Mouse (Mus musculus) layer of hippocampus, postnatal 36 days (tissue): ENCODE measurements around the gene Ifi207. TPM values are rescaled to one million over a fixed set of nuclear protein-coding genes. Genes with fewer than 3 reads are reported as not detected.
"Not testable (repeated sequence)": the region's sequence is repeated elsewhere in the genome, so short reads cannot be mapped to it uniquely, and the experiment has no call there.

Experiments used
- DNase-seq, 2 experiments: peaks; one replicate each; pipeline ENCODE4 v3.0.0; 2022
- total RNA-seq, 2 experiments: library from RNA; stranded (reverse); gene quantifications; 2 replicates each; pipeline ENCODE4 v1.2.3; 2021

Ifi207 gene
- under 1 TPM; 0.15 to 0.61 TPM for total RNA-seq

DNA sequence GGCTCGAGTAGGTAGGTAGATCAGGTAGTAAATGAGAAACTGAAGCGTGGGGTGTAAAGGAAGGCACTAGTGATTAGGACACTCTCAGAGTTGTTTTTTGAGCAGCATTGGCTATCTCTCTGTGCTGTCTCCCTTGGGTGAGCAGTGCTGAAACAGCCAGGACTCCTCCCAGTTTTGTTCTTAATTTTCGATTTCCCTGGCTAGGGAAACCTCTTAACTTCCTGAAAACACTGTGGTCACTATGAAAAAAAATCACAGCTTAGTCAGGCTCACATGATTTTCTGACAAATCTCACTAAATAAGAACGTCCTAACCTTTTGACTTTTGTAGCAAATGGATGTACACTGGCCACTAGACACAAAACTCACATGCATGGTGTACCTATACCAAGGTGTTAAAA, at the start of gene Ifi207:
Gene Ifi207 (minus strand): TSS at position 92 of the 400 bp plus-strand sequence.
- no peak for DNase-seq

- DNase-seq: not testable (repeated sequence)
These were observed 31.9 kb upstream of the Ifi207 start for GRCm38 (mm10) chr1:173773457-173773856.

- not testable (repeated sequence) for DNase-seq
These were observed 25.5 kb upstream of the Ifi207 start, which contains the start of gene Ifi204 for GRCm38 (mm10) chr1:173766848-173767617. Ifi204 (minus strand) TSS chr1:173766943.

DNA sequence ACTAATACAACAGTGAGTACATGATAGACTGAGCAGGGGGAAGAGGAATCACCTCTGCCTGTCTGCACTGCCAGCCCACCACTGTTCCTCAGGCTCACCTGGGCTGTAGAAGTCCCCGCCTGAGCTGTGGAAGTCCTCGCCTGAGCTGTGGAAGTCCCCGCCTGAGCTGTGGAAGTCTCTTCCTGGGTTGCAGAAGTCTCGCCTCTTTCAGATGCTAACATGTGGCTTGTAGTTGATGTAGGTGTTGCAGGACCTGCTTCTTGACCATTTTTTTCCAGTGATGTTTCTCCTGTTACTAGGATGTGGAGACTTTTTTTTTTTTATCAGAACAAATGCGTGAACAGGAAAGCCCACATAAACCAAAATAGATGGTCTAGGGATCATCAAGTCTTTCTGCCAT, 18.5 kb upstream of the Ifi207 start:
- not testable (repeated sequence) for DNase-seq

- no peak for DNase-seq
These were observed 715 bp upstream of the Ifi207 start for GRCm38 (mm10) chr1:173742262-173742661.

GRCm38 (mm10) chr1:173740537-173740936, 1.0 kb downstream of the Ifi207 start:
- DNase-seq: no peak

DNA sequence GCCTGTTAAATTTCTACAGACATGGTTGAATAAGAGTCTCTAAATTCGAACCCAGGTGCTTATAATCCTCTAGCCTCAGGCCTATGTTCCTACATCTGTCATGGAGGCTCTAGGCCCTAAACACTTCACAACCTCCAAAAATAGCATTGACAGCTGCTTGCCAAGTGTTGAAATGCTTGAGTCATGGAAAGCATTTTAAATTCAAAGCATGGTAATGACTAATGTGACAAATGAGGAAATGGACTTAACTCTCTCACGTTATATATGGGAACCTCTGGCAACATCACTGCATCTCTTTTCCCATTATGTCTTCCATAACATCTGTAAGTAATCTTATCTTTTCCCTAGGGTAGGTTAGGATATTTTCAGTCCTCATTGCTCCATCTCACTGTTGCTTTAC, 4.6 kb downstream of the Ifi207 start:
- no peak for DNase-seq

GRCm38 (mm10) chr1:173735015-173735414, 6.5 kb downstream of the Ifi207 start:
- DNase-seq: not testable (repeated sequence)

GRCm38 (mm10) chr1:173733219-173733618, 8.3 kb downstream of the Ifi207 start:
- no peak for DNase-seq

DNA sequence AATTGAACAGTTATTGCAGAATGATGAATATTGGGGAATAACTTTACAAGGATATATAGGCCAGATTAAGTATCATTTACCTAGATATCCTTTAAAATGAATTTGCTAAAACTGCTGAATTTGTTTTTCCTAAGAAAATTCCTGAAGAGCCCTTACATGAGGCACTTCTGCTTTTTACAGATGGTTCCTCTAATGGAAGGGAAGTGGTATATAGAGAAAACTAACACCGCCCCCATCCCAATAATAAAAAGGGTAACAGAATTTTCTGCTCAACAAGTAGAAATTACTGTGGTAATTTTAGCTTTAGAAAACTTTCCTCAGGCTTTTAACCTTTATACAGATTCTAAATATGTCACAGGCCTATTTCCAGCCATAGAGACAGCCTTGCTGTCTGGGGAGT, 47.3 kb downstream of the Ifi207 start:
- DNase-seq: no peak

DNA sequence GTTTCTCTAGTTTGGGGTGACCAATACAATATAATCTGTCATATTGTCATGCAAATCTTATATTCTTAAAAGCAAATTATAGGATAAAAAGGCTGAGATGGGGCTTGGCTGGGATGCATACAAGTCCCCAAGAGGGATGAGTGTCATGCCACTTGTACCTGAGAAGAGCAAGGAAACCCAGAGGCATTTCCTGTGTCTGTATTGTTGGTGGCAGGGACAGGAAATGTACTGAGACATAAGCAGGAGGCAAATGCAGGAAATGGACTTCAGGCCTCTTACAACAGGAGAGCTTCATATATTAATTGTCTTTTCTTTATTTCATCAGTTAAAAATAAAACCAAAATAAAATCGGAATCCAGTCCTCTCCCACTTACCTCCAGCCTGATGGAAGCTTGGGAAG, 62.9 kb downstream of the Ifi207 start:
- DNase-seq: not testable (repeated sequence)

GRCm38 (mm10) chr1:173673458-173674097, 68.0 kb downstream of the Ifi207 start, which contains the start of gene Ifi208:
Ifi208 (plus strand) TSS chr1:173673675.
- DNase-seq: not testable (repeated sequence)

Other genes starting within 250 kb of the Ifi207 start
- not detected for gene Ifi214, start 205.8 kb downstream of the Ifi207 start, total RNA-seq
- not detected for gene Ifi213, start 142.5 kb downstream of the Ifi207 start, total RNA-seq
- not detected for gene Ifi209, start 110.8 kb downstream of the Ifi207 start, total RNA-seq
- gene Ifi208, start 68.1 kb downstream of the Ifi207 start, total RNA-seq: not detected
- under 1 TPM; 0.18 to 0.25 TPM for gene Ifi204, start 25.2 kb upstream of the Ifi207 start, total RNA-seq
- not detected for gene Ifi211, start 171.3 kb upstream of the Ifi207 start, total RNA-seq
- 10 to 100 TPM in 1 of 2 experiments, 1 to 10 TPM in 1; 8.6 to 13.0 TPM for gene Mndal, start 200.7 kb upstream of the Ifi207 start, total RNA-seq
- gene Ifi203, start 200.9 kb upstream of the Ifi207 start, total RNA-seq: 1 to 10 TPM; 5.2 to 5.6 TPM
- gene Ifi202b, start 241.0 kb upstream of the Ifi207 start, total RNA-seq: not detected